Mouse (Mus musculus): ENCODE data around the gene Ccl6.
A peak's percentile ranks its signal among the peaks of the same experiment; 100 is the strongest.

Gene Ccl6

GRCm38 (mm10) chr11:83597796-83598195 lies 4.9 kb upstream of the Ccl6 start:
- DNase-seq (ENCODE audit: low read depth, low spot score): no peak

DNA sequence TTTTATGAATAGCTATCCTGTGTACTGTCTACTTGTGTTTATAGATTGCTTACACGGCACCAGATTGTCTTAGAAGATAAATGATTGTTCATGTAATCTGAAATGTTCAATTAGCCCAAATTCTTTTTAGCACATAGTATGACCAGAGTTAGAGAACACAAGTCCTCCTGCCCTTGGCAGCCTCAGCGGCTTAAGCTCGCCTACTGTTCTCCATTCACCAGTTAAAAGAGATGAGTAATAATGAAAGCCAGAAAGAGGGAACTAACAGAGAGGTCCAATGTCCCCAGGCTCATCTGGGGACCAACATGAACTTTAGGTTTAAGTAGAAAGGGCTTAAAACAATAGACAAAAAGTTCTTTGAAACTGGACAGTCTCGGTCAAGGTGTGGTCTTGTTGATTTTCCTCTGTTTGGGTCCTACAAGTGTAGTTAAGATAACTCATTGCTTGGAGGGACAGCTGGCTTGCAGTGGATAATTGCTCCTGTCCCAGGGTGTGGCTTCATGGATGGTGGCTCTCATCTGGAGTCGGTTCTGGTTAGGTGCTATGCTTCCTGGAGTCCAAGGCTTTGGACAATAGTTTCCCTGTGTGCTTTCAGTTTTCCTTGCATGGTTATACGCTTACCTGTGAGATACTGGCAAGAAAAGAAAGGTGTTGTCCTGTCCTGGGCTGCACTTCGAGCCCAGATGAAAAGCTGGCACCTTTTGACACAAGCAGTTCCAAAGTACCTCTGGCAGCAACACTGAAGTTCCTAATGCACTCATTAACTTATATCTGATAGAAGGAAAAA lies 3.0 kb upstream of the Ccl6 start:
- no peak for DNase-seq (ENCODE audit: low read depth, low spot score)

GRCm38 (mm10) chr11:83593453-83593852 lies 566 bp upstream of the Ccl6 start:
- DNase-seq (ENCODE audit: low read depth, low spot score): no peak

DNA sequence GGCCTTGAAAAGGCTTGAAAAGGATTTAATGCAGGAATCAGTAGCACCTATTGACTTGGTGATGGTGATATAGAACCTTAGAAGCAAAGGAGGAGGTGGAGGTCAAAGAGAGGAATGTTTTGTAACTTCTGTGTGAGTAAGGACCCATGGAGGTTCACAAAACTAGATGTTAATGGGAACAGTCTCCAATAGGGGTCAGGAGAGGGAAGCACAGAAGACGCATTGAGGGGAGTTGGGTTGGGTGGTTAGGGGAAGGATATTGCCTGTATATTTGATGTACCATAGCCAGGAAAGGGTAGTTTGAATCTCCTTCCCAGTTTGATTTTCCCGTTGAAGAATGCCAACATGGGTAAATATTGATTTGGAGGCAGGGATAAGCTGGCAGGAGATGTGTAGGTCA lies 8.7 kb downstream of the Ccl6 start:
- DNase-seq (ENCODE audit: low read depth, low spot score): no peak

DNA sequence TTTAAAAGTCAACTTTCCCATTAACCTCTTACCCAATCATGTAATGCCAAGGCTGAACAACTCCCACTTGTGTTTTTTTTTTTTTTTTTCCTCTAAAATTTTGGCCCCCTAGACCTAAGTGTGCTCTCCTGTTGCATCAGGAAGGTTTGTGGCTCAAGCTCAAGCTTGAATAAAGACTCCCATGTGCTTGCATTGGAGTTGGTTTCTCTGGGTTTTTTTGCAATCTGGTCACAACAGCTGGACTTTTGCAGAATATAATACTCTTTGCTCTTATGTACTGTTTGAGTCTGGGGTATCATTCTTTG lies 9.5 kb downstream of the Ccl6 start:
- no peak for DNase-seq (ENCODE audit: low read depth, low spot score)

DNA sequence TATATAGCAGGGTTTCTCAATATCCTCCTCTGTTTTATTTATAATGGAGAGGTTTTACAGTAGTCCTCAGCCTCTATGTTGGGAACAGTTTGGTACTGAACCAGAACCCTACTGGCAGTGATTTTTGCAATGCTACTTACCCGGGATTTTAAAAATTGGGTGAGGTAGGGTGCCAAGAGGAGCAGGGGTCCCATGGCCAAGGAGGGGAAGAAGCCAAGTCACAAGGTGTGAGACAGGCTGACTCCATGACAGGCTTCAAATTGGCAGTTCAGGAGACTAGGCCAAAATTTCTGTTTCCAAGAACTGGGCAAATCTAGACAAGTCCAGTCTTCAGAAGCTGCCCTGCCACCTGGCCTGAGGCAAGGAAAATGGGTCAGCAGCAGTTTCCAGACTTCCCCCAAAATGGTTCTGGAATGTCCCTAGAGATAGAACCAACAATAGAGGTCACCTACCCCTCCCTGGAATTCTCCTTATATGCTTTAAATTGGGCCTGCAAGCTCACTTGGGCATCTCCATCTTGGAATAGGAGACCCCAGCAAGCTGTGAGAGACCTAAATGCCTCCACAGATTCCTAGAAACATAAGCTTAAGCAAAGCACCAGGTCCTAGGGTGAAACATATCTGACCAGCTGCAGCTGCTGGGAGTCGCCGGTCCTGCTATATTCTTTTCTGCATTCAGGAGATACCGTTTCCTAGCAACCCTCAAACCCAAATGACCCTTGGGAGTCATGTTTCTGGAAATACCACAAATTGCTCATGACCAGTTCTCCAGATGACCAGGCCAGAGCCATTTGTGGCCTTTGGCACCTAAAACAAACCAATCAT lies 10.0 kb downstream of the Ccl6 start:
- DNase-seq (ENCODE audit: low read depth, low spot score): no peak

DNA sequence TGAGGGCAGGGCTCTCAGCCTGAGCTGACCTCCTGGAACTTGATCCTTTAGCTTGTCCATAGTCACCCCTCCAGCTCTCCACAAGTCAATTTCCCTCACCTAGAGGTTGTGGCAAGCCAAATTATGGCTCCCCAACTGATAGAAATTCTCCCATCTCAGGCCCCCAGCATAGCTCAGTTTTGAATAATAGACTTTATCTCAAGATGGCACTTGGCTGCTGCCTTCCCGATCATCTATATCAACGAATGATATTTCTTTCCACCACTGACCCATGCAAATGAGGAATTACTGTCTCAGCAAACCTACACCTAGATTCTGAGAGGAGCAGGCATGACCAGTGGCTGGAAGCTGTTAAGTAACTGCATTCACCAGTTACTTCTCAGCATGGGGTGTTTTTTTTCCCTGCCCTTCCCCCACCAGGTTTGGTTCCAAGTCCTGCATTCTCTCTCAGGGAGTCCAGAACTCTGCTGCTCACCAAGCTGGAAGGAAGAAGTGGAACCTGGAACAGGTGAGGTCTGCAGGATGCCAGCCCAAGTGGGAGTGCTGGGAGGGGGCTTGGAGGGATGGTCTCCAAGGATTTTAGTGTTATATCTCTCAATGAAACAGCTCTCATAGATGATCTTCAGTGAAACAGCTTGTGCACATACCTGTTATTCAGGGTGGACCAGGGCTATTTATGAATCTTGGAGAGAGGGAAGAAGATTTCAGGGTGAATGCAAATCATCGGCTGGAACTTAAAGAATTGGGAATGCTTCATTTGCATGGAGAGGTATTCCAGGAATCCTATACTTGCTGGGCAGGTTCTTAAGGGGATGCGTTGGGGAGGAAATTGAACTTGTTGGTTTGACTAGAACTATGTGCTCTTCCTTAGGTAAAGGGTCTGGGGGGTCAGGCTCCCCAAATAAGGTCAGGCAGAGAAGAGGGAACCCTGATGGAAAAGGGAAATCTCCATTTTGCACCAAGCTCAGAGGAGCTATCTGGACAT lies 11.0 kb downstream of the Ccl6 start:
- peak; percentile 13 for DNase-seq (ENCODE audit: low read depth, low spot score)

- no peak for DNase-seq (ENCODE audit: low read depth, low spot score)
Measured at GRCm38 (mm10) chr11:83580699-83581232, 12.1 kb downstream of the Ccl6 start.

- no peak for DNase-seq (ENCODE audit: low read depth, low spot score)
Measured at GRCm38 (mm10) chr11:83578999-83579398, 13.9 kb downstream of the Ccl6 start.

DNA sequence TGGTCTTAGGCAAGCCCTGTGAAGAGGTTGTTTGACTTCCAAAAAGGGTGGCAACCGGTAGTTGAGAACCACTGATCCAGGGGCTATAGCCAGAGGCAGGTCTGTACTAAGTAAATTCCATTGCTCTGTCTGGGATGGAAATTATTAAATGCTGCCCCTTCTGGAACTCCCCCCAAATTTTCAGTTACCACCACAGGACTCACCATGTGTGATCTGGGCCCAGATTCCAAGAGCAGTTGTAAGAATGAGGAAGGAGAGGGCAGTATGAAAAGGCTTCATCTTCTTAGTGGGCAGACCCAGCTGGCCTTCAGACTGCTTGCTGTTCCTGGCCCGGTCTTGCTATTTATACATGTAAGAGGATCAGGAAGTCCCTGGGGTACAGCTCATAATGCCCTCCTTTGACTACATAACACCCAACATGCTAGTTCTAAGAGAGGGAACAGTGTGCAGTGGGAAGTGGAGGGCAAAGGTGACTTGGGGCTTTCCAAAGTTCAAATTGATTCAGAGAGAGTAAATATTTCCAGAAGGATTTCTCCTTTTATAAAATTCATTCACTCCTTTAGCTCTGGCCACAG lies 14.6 kb downstream of the Ccl6 start, which contains the start of gene Ccl9:
Gene Ccl9, minus strand, starts transcription at position 451 of the 575 bp plus-strand sequence.
- no peak for DNase-seq (ENCODE audit: low read depth, low spot score)

GRCm38 (mm10) chr11:83576927-83577555 lies 15.8 kb downstream of the Ccl6 start:
- DNase-seq (ENCODE audit: low read depth, low spot score): no peak

GRCm38 (mm10) chr11:83572834-83573233 lies 20.1 kb downstream of the Ccl6 start:
- no peak for DNase-seq (ENCODE audit: low read depth, low spot score)

GRCm38 (mm10) chr11:83572223-83572622 lies 20.7 kb downstream of the Ccl6 start:
- DNase-seq (ENCODE audit: low read depth, low spot score): no peak

DNA sequence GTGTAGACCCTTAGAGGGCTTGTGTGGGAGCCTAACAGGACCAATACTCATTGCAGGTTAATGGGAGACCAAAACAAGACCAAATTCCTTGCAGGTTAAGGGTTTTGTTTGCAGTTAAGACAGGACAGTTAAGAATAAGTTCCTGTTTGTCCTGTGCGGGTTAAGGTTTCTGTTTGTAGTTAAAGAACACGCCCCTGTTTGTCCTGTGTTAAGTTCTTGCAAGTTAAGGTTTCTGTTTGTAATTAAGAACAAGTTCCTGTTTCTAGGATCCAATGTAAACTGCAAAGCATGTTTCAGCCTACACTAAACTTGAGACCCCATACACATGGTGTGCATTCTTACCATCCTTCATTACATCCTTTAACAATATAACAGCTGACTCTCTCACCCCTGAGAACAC lies 22.7 kb downstream of the Ccl6 start:
- DNase-seq (ENCODE audit: low read depth, low spot score): no peak

GRCm38 (mm10) chr11:83569249-83569648 lies 23.6 kb downstream of the Ccl6 start:
- DNase-seq (ENCODE audit: low read depth, low spot score): no peak

- DNase-seq (ENCODE audit: low read depth, low spot score): no peak
Measured at GRCm38 (mm10) chr11:83568786-83569185, 24.1 kb downstream of the Ccl6 start.

GRCm38 (mm10) chr11:83568061-83568460 lies 24.8 kb downstream of the Ccl6 start:
- DNase-seq (ENCODE audit: low read depth, low spot score): no peak

- DNase-seq (ENCODE audit: low read depth, low spot score): peak; percentile 56
Measured at GRCm38 (mm10) chr11:83567311-83567710, 25.6 kb downstream of the Ccl6 start.

GRCm38 (mm10) chr11:83566617-83567016 lies 26.3 kb downstream of the Ccl6 start:
- DNase-seq (ENCODE audit: low read depth, low spot score): no peak

- DNase-seq (ENCODE audit: low read depth, low spot score): no peak
Measured at GRCm38 (mm10) chr11:83563754-83564153, 29.1 kb downstream of the Ccl6 start.

Measured in WW6 (cell line).